Mouse (Mus musculus) spleen, adult 2 months (tissue): ENCODE measurements around the gene Ablim1.

ENCODE experiments used
- CTCF ChIP-seq: fragments of 200-500 bp; IDR thresholded peaks from 2 replicates; pipeline ENCODE4 v1.5.1; 2011; ENCODE audit warnings: mild to moderate bottlenecking, inconsistent platforms; ENCODE audit not compliant: insufficient read depth, insufficient read length, insufficient replicate concordance; ENCODE audit errors: extremely low read depth
- POLR2A ChIP-seq: fragments of 200-500 bp; IDR thresholded peaks from 2 replicates; pipeline ENCODE4 v1.6.1; 2011; ENCODE audit warnings: low read depth, low read length, inconsistent platforms

GRCm38 (mm10) chr19:57124138-57124519, 190.6 kb downstream of the Ablim1 start:
- no peak for TF ChIP-seq POLR2A
- no peak for TF ChIP-seq CTCF
